Mouse (Mus musculus) stomach, postnatal 0 days (tissue): Measurements from ENCODE around the gene Kdm2a. TPM values are rescaled to one million over a fixed set of nuclear protein-coding genes. Genes with fewer than 3 reads are reported as not detected.

ENCODE experiments used
- ATAC-seq: fragments of 200-750 bp; cut with Nextera tagmentation; 2 replicates; pipeline ENCODE4 v1.8.0; 2017; ENCODE audit not compliant: low FRiP score, low TSS enrichment
- DNase-seq: peaks from one replicate; pipeline ENCODE4 v3.0.0-alpha.2; 2016; ENCODE audit warnings: low spot score
- H3K27ac ChIP-seq: fragments of 300-500 bp; sonication (generic); replicated peaks from 2 replicates; pipeline ENCODE4 v1.5.1; 2014; ENCODE audit warnings: mild to moderate bottlenecking, control low read depth
- H3K27me3 ChIP-seq: fragments of 300-500 bp; sonication (generic); 2 replicates; pipeline ENCODE4 v1.6.1; 2014; ENCODE audit warnings: low read length; ENCODE audit not compliant: control insufficient read depth, insufficient read depth
- H3K36me3 ChIP-seq: fragments of 300-500 bp; sonication (generic); 2 replicates; pipeline ENCODE4 v1.6.1; 2014; ENCODE audit warnings: low read length, mixed read lengths; ENCODE audit not compliant: control insufficient read depth, insufficient read depth
- H3K4me1 ChIP-seq: fragments of 300-500 bp; sonication (generic); replicated peaks from 2 replicates; pipeline ENCODE4 v1.6.1; 2014; ENCODE audit warnings: antibody characterized with exemption; ENCODE audit not compliant: control insufficient read depth, insufficient read depth
- H3K4me2 ChIP-seq: fragments of 300-500 bp; sonication (generic); replicated peaks from 2 replicates; pipeline ENCODE4 v1.6.1; 2014; ENCODE audit warnings: low read depth, mild to moderate bottlenecking, control low read depth, moderate library complexity
- H3K4me3 ChIP-seq: fragments of 300-500 bp; sonication (generic); 2 replicates; pipeline ENCODE4 v1.5.1; 2014; ENCODE audit warnings: low read depth, low read length, control low read depth
- H3K9ac ChIP-seq: fragments of 300-500 bp; sonication (generic); 2 replicates; pipeline ENCODE4 v1.6.1; 2014; ENCODE audit warnings: mild to moderate bottlenecking, low read length, control low read depth, mixed read lengths
- H3K9me3 ChIP-seq: fragments of 300-500 bp; sonication (generic); 2 replicates; pipeline ENCODE4 v1.6.1; 2016; ENCODE audit warnings: low read length; ENCODE audit not compliant: control insufficient read depth
- CTCF ChIP-seq: IDR thresholded peaks from 2 replicates; pipeline ENCODE4 v1.5.1; 2016; ENCODE audit warnings: antibody characterized with exemption, low read depth, mild to moderate bottlenecking, moderate library complexity
- EP300 ChIP-seq: optimal IDR thresholded peaks from 2 replicates; pipeline ENCODE3; 2016; ENCODE audit warnings: antibody characterized with exemption
- WGBS: fragments of 180-500 bp; shearing (Covaris S2); extraction: QIAGEN DNeasy Blood & Tissue Kit; methylation state at CpG from one replicate; pipeline ENCODE4 v1.1.7; 2014; 5-methylcytosine and 5-hydroxymethylcytosine counted together
- polyA plus RNA-seq: library from polyadenylated mRNA; unstranded; fragments of >200 nt; fragmentation: Nextera tagmentation; extraction: Ambion mirVana; gene quantifications from 2 replicates; pipeline ENCODE4 v1.2.1, GENCODE M21; 2015

Gene Kdm2a
- polyA plus RNA-seq, 1 experiment from 2014 or later = 12.9 TPM

- Histone ChIP-seq H3K27ac (no peak overlapping the region), H3K4me3 (no peak overlapping the region), H3K9me3 (no peaks in the 10 kb centered on the region), H3K36me3 (peaks cover 50% of the 10 kb centered on the region), H3K9ac (no peak overlapping the region), H3K27me3 (no peaks in the 10 kb centered on the region), H3K4me2 (no peak overlapping the region), H3K4me1 (no peaks in the 10 kb centered on the region)
- DNase-seq = no peak
- no peak for ATAC-seq
- WGBS = 91% methylated on average over 1 of the region's 1 CpGs
- TF ChIP-seq EP300 (no peak), CTCF (no peak)
These were observed 76.5 kb downstream of the Kdm2a start for GRCm38 (mm10) chr19:4321622-4322021.

- ATAC-seq (no peak), DNase-seq (no peak)
- no peak overlapping the region for H3K4me3 ChIP-seq
- no peak overlapping the region for H3K4me2 ChIP-seq
- TF ChIP-seq EP300 (no peak), CTCF (no peak)
- H3K27ac ChIP-seq = no peak overlapping the region
- H3K9ac ChIP-seq = no peak overlapping the region
- H3K36me3 ChIP-seq = peaks cover 42% of the 10 kb centered on the region
- H3K4me1 ChIP-seq = no peaks in the 10 kb centered on the region
- 70% methylated on average over 4 of the region's 4 CpGs for WGBS
- H3K27me3 ChIP-seq = no peaks in the 10 kb centered on the region
- no peaks in the 10 kb centered on the region for H3K9me3 ChIP-seq
These were observed 78.8 kb downstream of the Kdm2a start for GRCm38 (mm10) chr19:4319272-4319671.

- no peaks in the 10 kb centered on the region for H3K4me1 ChIP-seq
- H3K36me3 ChIP-seq = peaks cover 32% of the 10 kb centered on the region
- H3K4me3 ChIP-seq = no peak overlapping the region
- WGBS = 82% methylated on average over 3 of the region's 3 CpGs
- H3K4me2 ChIP-seq = no peak overlapping the region
- no peaks in the 10 kb centered on the region for H3K27me3 ChIP-seq
- H3K27ac ChIP-seq = no peak overlapping the region
- no peaks in the 10 kb centered on the region for H3K9me3 ChIP-seq
- DNase-seq = no peak
- ATAC-seq = no peak
- no peak overlapping the region for H3K9ac ChIP-seq
- no peak for TF ChIP-seq EP300
- TF ChIP-seq CTCF = no peak
These were observed 80.9 kb downstream of the Kdm2a start for GRCm38 (mm10) chr19:4317181-4317580.

- H3K4me3 ChIP-seq = no peak overlapping the region
- no peaks in the 10 kb centered on the region for H3K27me3 ChIP-seq
- H3K4me1 ChIP-seq = no peaks in the 10 kb centered on the region
- H3K9ac ChIP-seq = no peak overlapping the region
- WGBS = 55% methylated on average over 6 of the region's 6 CpGs
- H3K9me3 ChIP-seq = no peaks in the 10 kb centered on the region
- TF ChIP-seq EP300 (no peak), CTCF (no peak)
- no peak overlapping the region for H3K4me2 ChIP-seq
- ATAC-seq = peak; percentile 66
- 0 out of 2 replicates have a peak overlapping the region, but pooled peaks have one; percentile 30 for H3K27ac ChIP-seq
- DNase-seq = peak; percentile 44
- peaks cover 22% of the 10 kb centered on the region for H3K36me3 ChIP-seq
These were observed 82.7 kb downstream of the Kdm2a start for GRCm38 (mm10) chr19:4315223-4315944.

GRCm38 (mm10) chr19:4309776-4310185 lies 88.3 kb downstream of the Kdm2a start:
- ATAC-seq = peak; percentile 25; the same call in 1 of the 2 replicates
- H3K27ac ChIP-seq = no peak overlapping the region

GRCm38 (mm10) chr19:4309302-4309701 lies 88.8 kb downstream of the Kdm2a start:
- TF ChIP-seq EP300 = no peak
- no peak for TF ChIP-seq CTCF
- 92% methylated on average over 4 of the region's 4 CpGs for WGBS
- Histone ChIP-seq H3K9me3 (no peaks in the 10 kb centered on the region), H3K4me2 (no peak overlapping the region), H3K4me3 (no peak overlapping the region), H3K27ac (no peak overlapping the region), H3K36me3 (no peaks in the 10 kb centered on the region), H3K9ac (no peak overlapping the region), H3K27me3 (no peaks in the 10 kb centered on the region), H3K4me1 (no peaks in the 10 kb centered on the region)
- ATAC-seq (no peak), DNase-seq (no peak)

More at GRCm38 (mm10) chr19:4309776-4310185, 88.3 kb downstream of the Kdm2a start:
- TF ChIP-seq CTCF = peak; percentile 88
- no peak for TF ChIP-seq EP300
- Histone ChIP-seq H3K4me2 (no peak overlapping the region), H3K4me1 (no peaks in the 10 kb centered on the region), H3K27me3 (no peaks in the 10 kb centered on the region), H3K9me3 (no peaks in the 10 kb centered on the region), H3K36me3 (no peaks in the 10 kb centered on the region), H3K4me3 (no peak overlapping the region), H3K9ac (no peak overlapping the region)
- peak; percentile 60 for DNase-seq
